Mouse (Mus musculus): ENCODE data around the gene Psmc5.

GRCm38 (mm10) chr11:106271131-106271793 lies 15.3 kb downstream of the Psmc5 start:
- TF ChIP-seq CTCF (IDR thresholded peaks at IDR 0.05) (0 out of 2 replicates have a peak, but pooled peaks have one; percentile 4), EP300 (IDR thresholded peaks at IDR 0.05; ENCODE audit: insufficient read depth, low read depth, low read length) (no peak)
